Mouse (Mus musculus) kidney, postnatal 4 days (tissue): ENCODE results near the gene Krtap5-1.
"Not testable (repeated sequence)": the region's sequence is repeated elsewhere in the genome, so short reads cannot be mapped to it uniquely, and the experiment has no call there.

Source experiments
- DNase-seq, 2 experiments: peaks; one replicate each; pipeline ENCODE4 v3.0.0; 2021; ENCODE audit warnings: mixed read lengths in 2 of 2

Gene Krtap5-1

DNA sequence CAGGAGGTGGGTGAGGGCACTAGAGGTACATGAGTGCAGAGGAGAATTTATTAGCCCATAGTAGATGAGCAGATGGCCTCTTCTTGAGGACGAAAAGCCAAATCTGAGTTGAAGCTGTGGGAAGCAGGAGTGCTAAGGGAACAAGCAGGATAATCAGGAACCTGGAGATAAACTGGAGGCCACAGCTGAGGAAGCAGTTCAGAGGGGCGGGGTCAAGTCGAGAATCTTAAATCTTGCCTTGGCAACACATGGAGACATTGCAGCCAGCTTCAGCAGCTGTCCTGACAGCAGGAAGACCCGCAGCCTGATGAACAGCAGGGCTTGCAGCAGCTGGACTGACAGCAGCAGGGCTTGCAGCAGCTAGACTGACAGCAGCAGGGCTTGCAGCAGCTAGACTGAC is 810 bp downstream of the Krtap5-1 start:
- peak in 1 of 2 experiments; percentile 27 for DNase-seq

DNA sequence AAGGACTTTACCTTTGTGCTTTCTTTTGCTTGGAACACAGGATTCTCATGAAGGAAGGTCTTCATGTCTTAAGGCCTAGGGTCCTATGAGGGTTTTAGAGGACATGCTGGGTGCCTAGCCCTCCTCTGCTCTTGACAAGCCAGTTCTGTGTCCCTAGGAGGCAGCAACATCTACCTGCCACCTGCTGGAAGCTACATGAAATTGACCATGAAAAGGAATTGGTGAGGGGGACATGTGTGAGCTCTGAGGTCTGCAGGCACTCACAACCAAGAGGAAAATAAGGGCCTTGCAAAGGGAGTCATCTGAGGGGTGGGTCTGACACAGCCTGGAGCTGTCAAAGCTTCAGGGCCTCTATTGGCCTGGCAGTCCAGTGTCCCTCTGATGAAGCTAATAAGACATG is 1.5 kb downstream of the Krtap5-1 start:
- no peak for DNase-seq

DNA sequence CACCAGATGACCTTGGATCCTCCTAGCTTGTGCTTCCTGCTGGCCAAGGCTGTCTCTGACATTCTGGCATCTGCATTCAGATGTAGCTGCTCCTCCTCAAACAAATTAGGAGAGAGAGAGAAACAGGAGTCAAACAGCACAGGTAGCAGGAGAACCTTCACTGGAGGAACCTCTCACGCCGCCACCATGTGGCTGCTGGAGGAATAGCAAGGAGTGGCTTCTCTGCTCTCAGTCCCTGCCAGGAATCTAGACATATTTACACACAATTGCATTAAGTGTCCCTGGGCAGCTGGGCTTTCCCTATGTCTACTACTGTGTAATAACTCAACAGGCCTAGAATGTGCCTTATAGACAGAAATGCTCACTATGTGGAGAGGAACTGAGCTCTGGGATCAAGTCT is 3.1 kb downstream of the Krtap5-1 start:
- DNase-seq, result peak; percentile 65 to 67

DNA sequence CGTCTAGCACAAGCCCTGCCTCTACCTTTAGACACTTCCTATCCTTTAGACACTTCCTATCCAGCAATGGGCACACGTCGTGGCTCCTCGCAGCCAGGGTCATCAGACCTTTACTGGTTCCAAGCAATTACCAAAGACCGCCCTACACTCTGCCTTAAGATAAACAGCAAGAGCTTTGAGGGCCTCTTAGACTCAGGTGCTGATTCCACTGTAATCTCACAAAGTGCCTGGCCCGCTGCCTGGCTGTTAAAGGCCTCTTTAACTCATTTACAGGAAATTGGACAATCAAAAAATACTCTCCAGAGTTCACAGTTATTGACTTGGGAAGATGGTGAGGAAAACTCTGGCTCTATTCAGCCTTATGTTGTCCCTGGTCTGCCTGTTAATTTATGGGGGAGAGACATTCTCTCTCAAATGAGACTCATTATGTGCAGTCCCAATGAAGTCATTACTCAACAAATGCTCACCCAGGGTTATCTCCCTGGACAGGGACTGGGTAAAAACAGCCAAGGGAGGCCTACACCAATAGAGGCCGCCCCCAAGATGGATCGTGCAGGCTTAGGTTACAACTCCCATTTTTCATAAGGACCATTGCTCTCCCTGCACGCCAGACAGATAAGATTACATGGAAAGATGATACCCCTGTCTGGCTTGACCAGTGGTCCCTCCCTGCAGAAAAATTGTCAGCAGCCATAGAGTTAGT is 10.9 kb downstream of the Krtap5-1 start:
- DNase-seq, result not testable (repeated sequence)

DNA sequence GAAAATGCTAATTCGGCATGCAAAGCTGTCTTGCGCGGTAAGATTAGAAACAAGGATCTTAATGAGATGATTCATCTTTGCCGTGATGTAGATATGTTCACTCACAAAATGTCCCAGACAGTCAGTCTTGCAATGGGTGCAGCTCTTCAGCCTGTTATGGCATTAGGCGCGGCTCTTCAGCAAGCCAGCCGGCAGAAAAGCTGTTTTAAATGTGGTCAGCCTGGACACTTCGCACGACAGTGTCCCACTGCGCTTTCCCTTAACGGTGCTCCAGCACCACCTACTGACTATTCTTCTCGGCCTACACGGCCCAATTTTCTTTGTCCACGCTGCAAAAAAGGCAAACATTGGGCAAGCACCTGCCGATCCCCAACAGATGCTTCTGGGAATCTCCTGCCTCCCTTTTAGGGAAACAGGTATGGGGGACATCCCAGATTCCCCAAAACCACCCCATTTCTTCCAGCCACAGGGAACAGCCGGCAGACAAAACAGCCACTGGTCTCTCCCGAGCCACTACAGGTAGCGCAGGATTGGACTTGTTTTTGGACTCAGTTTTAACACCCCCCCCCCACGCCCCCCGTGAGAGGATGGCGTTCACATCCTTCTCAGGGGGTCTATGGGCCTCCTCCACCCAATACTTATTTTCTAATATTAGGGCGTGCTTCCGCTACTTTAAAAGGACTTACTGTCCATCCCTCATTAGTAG is 11.6 kb downstream of the Krtap5-1 start:
- DNase-seq, result peak; percentile 64 to 76

DNA sequence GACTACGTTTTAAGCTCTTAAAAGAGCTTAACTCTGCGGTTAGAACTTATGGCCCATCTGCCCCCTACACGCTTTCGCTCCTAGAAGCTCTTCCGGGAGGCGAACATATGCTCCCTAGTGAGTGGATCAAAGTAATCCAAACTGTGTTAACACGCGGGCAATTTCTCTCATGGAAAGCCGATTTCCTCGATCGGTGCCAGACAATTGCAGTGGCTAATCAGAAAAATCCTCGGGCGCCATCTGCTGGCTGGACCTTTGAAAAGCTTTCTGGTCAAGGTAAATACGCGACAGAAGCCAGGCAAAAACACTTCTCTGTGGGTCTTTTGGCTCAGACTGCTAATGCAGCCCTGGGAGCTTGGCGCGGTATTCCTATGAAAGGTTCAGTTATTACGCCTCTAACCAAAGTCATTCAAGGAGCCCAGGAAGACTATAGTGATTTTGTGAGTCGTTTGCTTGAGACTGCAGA is 12.3 kb downstream of the Krtap5-1 start:
- DNase-seq, result peak; percentile 97 to 98

DNA sequence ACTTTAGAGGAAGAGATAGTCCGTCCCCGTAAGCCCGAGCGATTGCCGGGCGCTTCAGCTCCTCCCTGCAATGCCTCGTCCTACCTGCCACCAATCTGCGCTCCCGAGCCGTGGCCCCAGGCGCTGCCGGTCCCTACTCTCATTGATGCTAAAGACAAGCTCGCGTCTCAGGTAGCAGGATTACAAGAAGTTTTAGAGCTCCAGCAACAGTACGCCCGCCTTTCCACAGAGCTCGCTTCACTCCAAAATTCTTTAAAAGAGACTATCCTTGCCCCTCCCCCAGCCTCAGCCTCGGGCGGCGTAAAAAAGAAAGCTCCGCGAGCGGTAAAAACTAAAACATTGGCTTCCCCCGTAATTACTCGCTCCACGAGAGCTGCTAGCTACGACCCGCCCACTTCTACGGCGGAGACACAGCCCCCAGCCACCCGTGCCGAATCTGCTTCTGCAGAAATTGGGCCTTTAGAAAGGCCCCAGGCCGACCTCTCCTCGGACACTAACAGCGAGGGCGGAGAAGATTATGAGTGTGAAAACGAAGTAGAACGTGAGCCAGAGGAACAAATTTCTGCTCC is 12.8 kb downstream of the Krtap5-1 start:
- DNase-seq, result peak; percentile 79 to 87

DNA sequence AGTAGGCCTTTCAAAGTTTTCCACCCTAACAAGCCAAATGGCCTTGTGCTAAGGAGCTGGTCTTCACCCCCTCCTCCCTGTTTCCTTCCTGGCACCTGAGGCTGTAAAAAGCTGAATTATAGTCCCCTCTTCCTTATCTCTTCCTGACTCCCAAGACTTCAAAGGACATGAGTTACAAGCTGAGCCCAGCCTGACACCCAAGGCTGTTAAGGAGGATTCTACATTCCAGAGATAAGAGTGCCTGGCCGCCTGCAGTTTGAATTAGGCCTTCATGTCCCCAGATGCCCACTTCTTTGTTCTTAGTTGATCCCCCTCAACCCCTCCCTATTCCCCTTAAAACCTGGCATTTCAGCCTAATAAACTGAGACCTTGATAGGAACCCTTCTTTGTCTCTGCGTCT is 14.1 kb downstream of the Krtap5-1 start:
- DNase-seq, result not testable (repeated sequence)

DNA sequence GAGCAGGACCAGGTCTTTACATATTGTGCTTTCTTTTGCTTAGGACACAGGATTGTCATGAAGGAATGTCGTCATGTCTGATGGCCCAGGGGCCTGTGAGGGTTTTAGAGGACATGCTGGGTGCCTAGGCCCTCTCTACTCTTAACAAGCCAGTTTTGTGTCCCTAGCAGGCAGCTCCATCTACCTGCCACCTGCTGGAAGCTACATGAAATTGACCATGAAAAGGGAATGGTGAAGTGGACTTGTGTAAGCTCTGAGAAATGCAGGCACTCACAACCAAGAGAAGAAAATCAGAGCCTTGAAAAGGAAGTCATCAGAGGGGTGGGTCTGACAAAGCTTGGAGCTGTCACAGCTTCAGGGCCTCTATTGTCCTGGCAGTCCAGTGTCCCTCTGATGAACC is 17.6 kb downstream of the Krtap5-1 start:
- not testable (repeated sequence) for DNase-seq

DNA sequence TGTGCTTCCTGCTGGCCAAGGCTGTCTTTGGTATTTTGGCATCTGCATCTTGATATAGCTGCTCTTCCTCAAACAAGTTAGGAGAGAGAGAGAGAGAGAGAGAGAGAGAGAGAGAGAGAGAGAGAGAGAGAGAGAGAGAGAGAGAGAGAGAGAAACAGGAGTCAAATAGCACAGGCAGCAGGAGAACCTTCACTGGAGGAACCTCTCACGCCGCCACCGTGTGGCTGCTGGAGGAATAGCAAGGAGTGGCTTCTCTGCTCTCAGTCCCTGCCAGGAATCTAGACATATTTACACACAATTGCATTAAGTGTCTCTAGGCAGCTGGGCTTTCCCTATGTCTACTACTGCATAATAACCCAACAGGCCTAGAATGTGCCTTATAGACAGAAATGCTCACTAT is 18.7 kb downstream of the Krtap5-1 start:
- DNase-seq, result peak; percentile 84 to 88

DNA sequence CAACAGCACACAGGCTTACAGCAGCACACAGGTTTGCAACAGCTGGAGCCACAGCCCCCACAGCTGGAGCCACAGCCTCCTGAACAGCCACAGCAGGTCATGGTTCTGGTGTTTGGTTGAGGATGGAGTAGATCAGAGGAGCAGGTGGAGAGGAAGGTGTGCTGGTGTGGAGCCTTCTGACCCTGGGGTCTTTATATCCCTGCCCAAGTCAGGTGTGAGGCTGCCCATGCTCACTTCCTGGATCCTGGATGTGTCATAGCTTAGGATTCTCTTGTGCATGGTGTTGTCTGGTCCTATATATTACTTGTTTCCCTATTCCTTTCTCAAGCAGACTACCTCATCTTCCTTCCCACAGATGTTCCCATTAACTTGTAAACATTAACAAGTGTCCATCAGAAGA is 22.7 kb downstream of the Krtap5-1 start, which contains the start of gene Gm4559:
Gm4559 (minus strand) TSS at position 101 of the 400 bp plus-strand sequence.
- DNase-seq, result not testable (repeated sequence)

DNA sequence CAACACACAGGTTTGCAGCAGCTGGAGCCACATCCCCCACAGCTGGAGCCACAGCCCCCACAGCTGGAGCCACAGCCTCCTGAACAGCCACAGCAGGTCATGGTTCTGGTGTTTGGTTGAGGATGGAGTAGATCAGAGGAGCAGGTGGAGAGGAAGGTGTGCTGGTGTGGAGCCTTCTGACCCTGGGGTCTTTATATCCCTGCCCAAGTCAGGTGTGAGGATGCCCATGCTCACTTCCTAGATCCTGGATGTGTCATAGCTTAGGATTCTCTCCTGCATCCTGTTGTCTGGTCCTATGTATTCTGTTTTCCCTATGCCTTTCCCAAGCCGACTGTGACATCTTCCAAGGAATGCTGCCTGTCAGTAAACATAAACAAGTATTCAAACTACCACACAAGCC is 38.7 kb downstream of the Krtap5-1 start, which contains the start of gene Gm2431:
Gm2431 (minus strand) TSS at position 101 of the 400 bp plus-strand sequence.
- DNase-seq, result not testable (repeated sequence)

DNA sequence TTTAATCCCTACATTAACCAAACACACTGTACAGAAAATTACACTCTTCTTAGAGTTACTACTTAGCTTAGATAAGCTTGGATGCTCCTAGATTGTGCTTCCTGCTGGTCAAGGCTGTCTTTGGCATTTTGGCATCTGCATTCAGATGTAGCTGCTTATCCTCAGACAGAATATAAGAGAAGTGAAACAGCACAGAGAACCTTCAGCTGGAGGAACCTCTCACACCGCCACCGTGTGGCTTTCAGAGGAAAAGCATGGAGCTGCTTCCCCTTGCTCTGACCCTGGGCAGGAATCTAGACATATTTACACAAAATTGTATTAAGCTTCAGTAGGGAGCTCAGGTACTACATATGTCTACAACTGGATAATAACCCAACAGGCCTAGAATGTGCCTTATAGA is 41.4 kb downstream of the Krtap5-1 start:
- DNase-seq, result peak; percentile 60 to 63

DNA sequence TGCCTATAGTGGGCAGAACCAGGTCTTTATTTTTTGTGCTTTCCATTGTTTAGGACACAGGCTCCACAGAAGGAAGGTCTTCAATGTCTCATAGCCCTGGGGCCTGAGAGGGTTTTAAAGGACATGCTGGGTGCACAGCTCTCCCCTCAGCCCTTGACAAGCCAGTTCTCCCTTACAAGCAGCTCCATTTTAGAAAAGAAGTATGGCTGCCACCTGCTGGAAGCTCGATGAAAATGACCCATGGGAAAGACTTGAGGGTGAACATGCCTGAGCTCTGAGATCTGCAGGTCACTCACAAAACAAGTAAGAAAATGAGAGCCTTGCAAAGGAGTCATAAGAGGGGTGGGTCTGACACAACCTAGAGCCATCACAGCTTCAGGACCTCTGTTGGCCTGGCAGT is 47.1 kb downstream of the Krtap5-1 start:
- peak; percentile 66 to 71 for DNase-seq
